Mouse (Mus musculus) layer of hippocampus, adult 6 months (tissue): Measurements from ENCODE around the gene Traf3. TPM values are rescaled to one million over a fixed set of nuclear protein-coding genes. Genes with fewer than 3 reads are reported as not detected.

Experiments
- long read RNA-seq, 2 experiments: library from polyadenylated mRNA; unstranded; transcript quantifications; one replicate each; pipeline ENCODE4 v2.0.0; 2019 to 2020
- polyA plus RNA-seq: library from polyadenylated mRNA; unstranded; fragments of <200 nt; fragmentation: Nextera tagmentation; gene quantifications from 2 replicates; pipeline ENCODE4 v1.2.3, GENCODE M21; 2021

Gene Traf3
- polyA plus RNA-seq = 5.7 and 5.9 TPM in 2 replicates
- long read RNA-seq, experiment 1, partial matches to known transcripts = 21 of 21 reads
- long read RNA-seq, experiment 1, other reads (novel, unspliced or antisense) = 0 of 21 reads
- long read RNA-seq, experiment 2, full-length matches to known transcripts = 5 of 85 reads
- long read RNA-seq, experiment 2, partial matches to known transcripts = 4 of 85 reads
- long read RNA-seq, experiment 2, other reads (novel, unspliced or antisense) = 76 of 85 reads

DNA sequence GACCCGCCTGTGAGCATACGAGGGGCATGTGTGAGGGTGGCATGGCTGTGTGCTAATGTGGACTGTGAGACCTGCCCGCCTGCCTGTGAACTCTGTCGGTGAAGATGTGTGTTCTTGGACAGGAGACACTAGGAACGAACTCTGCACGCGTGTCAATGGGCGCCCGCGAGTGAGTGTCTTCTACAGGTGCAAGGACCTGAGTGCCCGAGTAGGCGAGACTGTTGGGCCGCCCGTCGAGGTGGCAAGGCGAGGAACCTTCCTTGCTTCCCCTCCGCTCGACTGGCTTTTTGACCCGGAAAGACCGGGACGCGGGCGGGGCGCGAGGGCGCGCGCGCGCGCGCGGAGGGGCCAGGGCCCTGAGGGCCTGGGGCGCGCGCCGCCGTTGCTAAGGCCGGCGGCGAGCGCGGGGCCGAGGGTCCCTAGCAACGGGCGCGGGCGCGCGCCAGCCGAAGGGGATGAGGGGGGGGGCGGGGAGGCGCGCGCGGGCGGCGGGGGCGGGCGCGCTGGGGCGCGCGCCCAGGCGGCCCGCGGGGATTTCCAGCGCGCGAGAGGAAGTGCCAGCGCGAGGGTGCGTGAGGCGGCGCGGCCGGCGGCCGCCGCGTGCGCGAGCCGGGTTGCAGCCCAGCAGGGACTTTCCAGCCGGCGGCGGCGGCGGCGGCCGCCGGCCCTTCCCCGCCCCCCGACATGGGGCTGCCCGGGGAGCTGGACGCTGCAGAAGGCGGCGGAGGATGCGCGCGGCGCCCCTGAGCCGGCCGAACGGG lies at the start of gene Traf3:
Traf3 (plus strand) TSS at position 540 of the 761 bp plus-strand sequence.

DNA sequence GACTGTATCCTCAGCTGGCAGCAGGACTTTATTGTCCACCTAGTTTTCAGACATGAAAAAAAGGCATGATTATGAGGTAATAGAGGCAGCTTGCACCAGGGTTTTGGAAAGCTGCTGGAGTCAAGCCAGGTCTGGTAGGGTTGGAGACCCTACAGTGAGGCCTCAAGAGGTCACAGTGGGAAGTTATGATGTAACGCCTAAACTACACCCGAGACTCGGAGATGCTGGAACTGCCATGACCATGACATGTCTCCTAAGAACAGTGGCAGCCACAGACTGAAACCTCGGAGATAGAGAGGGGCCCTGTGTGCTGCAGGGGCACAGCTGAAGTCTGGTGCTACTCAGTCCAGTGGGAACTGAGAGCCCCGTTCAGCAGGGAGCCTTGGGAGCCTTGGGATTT lies 18.3 kb downstream of the Traf3 start, which contains the start of gene 4930595D18Rik:
4930595D18Rik (minus strand) TSS at position 16 of the 400 bp plus-strand sequence.

DNA sequence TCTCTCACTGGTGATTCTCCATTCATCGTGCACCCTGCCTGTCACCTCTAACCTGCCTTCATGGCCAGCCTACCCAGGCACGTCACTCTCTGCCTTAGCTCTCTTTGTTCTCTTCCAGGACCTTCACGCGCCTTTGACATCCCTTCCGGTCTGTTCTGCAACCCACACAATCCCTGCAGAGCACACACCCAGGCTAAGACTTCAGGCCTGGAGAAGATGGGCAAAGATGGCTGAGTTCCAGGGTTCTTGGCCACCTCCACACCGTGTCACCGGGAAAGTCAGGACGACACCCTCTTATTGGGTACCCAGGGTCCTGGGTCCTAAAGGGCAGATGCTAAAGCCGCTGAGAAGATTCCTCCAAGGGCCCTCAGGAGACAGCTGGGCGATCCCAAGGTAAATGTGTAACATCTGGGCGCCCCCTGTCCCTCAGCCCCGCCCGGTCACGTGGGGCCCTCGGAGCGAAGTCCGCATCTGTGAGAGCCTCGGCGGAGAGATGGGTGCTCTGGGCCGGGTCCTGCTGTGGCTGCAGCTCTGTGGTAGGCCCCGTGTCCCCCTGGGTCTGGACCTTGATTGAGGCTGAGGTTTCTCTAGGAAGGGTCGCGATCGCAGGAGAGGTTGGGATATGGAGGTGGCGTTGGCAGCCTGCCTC lies 104.6 kb downstream of the Traf3 start, which contains the start of gene Amn:
Amn (plus strand) TSS at position 467 of the 649 bp plus-strand sequence.

Other genes with a start within 250 kb of the Traf3 start
- gene Ankrd9, start 187.3 kb upstream of the Traf3 start, polyA plus RNA-seq = 26.3 and 28.0 TPM in 2 replicates
- gene Rcor1, start 127.0 kb upstream of the Traf3 start, polyA plus RNA-seq = 1.7 and 2.0 TPM in 2 replicates
- gene 4930595D18Rik, start 18.1 kb downstream of the Traf3 start, polyA plus RNA-seq = not detected in 2 replicates
- gene Amn, start 104.7 kb downstream of the Traf3 start, polyA plus RNA-seq = 12.6 and 23.2 TPM in 2 replicates
- gene Cdc42bpb, start 211.3 kb downstream of the Traf3 start, polyA plus RNA-seq = 22.0 and 23.9 TPM in 2 replicates
- gene Lbhd2, start 240.4 kb downstream of the Traf3 start, polyA plus RNA-seq = 42.9 and 56.3 TPM in 2 replicates